Mouse (Mus musculus): ENCODE data around the gene Coq3. TPM values are rescaled to one million over a fixed set of nuclear protein-coding genes. Genes with fewer than 3 reads are reported as not detected.

The Coq3 gene
- polyA plus RNA-seq, 1 experiment = 5.4 TPM

- TF ChIP-seq POLR2A (IDR thresholded peaks at IDR 0.05; ENCODE audit: borderline replicate concordance, low read depth, low read length) (no peak), CTCF (IDR thresholded peaks at IDR 0.05; ENCODE audit: low read depth, low read length) (no peak)
- H3K4me1 ChIP-seq (ENCODE audit: control insufficient read depth, insufficient read depth, low read length) = no peaks in the 10 kb centered on the region
- peak within 1 kb of the TSS; percentile 55 for H3K4me3 ChIP-seq (ENCODE audit: insufficient read depth, low read length)
- H3K27ac ChIP-seq (ENCODE audit: insufficient read depth, low read depth, low read length) = no peak within 1 kb of the TSS
These were observed 51.7 kb downstream of the Coq3 start, which contains the start of gene Faxc for GRCm38 (mm10) chr4:21930971-21931771. Faxc (plus strand) TSS chr4:21931329.

- peak overlapping the region; percentile 55 for H3K4me3 ChIP-seq (ENCODE audit: insufficient read depth, low read length)
These were observed 52.5 kb downstream of the Coq3 start for GRCm38 (mm10) chr4:21931772-21932630.

GRCm38 (mm10) chr4:21935378-21935777, 55.9 kb downstream of the Coq3 start:
- TF ChIP-seq POLR2A (IDR thresholded peaks at IDR 0.05; ENCODE audit: borderline replicate concordance, low read depth, low read length) (no peak), CTCF (IDR thresholded peaks at IDR 0.05; ENCODE audit: low read depth, low read length) (no peak)
- Histone ChIP-seq H3K4me3 (ENCODE audit: insufficient read depth, low read length) (no peak overlapping the region), H3K4me1 (ENCODE audit: control insufficient read depth, insufficient read depth, low read length) (no peaks in the 10 kb centered on the region), H3K27ac (ENCODE audit: insufficient read depth, low read depth, low read length) (no peak overlapping the region)

More at GRCm38 (mm10) chr4:21931772-21932630, 52.5 kb downstream of the Coq3 start:
- TF ChIP-seq POLR2A (IDR thresholded peaks at IDR 0.05; ENCODE audit: borderline replicate concordance, low read depth, low read length) (no peak), CTCF (IDR thresholded peaks at IDR 0.05; ENCODE audit: low read depth, low read length) (no peak)
- Histone ChIP-seq H3K27ac (ENCODE audit: insufficient read depth, low read depth, low read length) (no peak overlapping the region), H3K4me1 (ENCODE audit: control insufficient read depth, insufficient read depth, low read length) (no peaks in the 10 kb centered on the region)

GRCm38 (mm10) chr4:21936424-21936823, 57.0 kb downstream of the Coq3 start:
- no peak overlapping the region for H3K27ac ChIP-seq (ENCODE audit: insufficient read depth, low read depth, low read length)
- H3K4me3 ChIP-seq (ENCODE audit: insufficient read depth, low read length) = no peak overlapping the region
- no peaks in the 10 kb centered on the region for H3K4me1 ChIP-seq (ENCODE audit: control insufficient read depth, insufficient read depth, low read length)
- TF ChIP-seq CTCF (IDR thresholded peaks at IDR 0.05; ENCODE audit: low read depth, low read length) (no peak), POLR2A (IDR thresholded peaks at IDR 0.05; ENCODE audit: borderline replicate concordance, low read depth, low read length) (no peak)

- TF ChIP-seq CTCF (IDR thresholded peaks at IDR 0.05; ENCODE audit: low read depth, low read length) (no peak), POLR2A (IDR thresholded peaks at IDR 0.05; ENCODE audit: borderline replicate concordance, low read depth, low read length) (no peak)
- no peak overlapping the region for H3K27ac ChIP-seq (ENCODE audit: insufficient read depth, low read depth, low read length)
These were observed 58.4 kb downstream of the Coq3 start for GRCm38 (mm10) chr4:21937890-21938289.

GRCm38 (mm10) chr4:21944672-21945071, 65.2 kb downstream of the Coq3 start:
- no peak overlapping the region for H3K27ac ChIP-seq (ENCODE audit: insufficient read depth, low read depth, low read length)
- no peaks in the 10 kb centered on the region for H3K4me1 ChIP-seq (ENCODE audit: control insufficient read depth, insufficient read depth, low read length)
- no peak for TF ChIP-seq POLR2A (IDR thresholded peaks at IDR 0.05; ENCODE audit: borderline replicate concordance, low read depth, low read length)
- TF ChIP-seq CTCF (IDR thresholded peaks at IDR 0.05; ENCODE audit: low read depth, low read length) = no peak
- H3K4me3 ChIP-seq (ENCODE audit: insufficient read depth, low read length) = no peak overlapping the region

More at GRCm38 (mm10) chr4:21937890-21938289, 58.4 kb downstream of the Coq3 start:
- Histone ChIP-seq H3K4me1 (ENCODE audit: control insufficient read depth, insufficient read depth, low read length) (no peaks in the 10 kb centered on the region), H3K4me3 (ENCODE audit: insufficient read depth, low read length) (no peak overlapping the region)

- TF ChIP-seq CTCF (IDR thresholded peaks at IDR 0.05; ENCODE audit: low read depth, low read length) = 0 out of 2 replicates have a peak, but pooled peaks have one; percentile 23
- TF ChIP-seq POLR2A (IDR thresholded peaks at IDR 0.05; ENCODE audit: borderline replicate concordance, low read depth, low read length) = no peak
- Histone ChIP-seq H3K4me3 (ENCODE audit: insufficient read depth, low read length) (no peak overlapping the region), H3K4me1 (ENCODE audit: control insufficient read depth, insufficient read depth, low read length) (no peaks in the 10 kb centered on the region), H3K27ac (ENCODE audit: insufficient read depth, low read depth, low read length) (no peak overlapping the region)
These were observed 72.0 kb downstream of the Coq3 start for GRCm38 (mm10) chr4:21951444-21951843.

- Histone ChIP-seq H3K27ac (ENCODE audit: insufficient read depth, low read depth, low read length) (no peak overlapping the region), H3K4me1 (ENCODE audit: control insufficient read depth, insufficient read depth, low read length) (no peaks in the 10 kb centered on the region), H3K4me3 (ENCODE audit: insufficient read depth, low read length) (no peak overlapping the region)
- TF ChIP-seq CTCF (IDR thresholded peaks at IDR 0.05; ENCODE audit: low read depth, low read length) = no peak
- TF ChIP-seq POLR2A (IDR thresholded peaks at IDR 0.05; ENCODE audit: borderline replicate concordance, low read depth, low read length) = no peak
These were observed 72.8 kb downstream of the Coq3 start for GRCm38 (mm10) chr4:21952255-21952654.

GRCm38 (mm10) chr4:21957570-21958321, 78.3 kb downstream of the Coq3 start:
- no peak for TF ChIP-seq POLR2A (IDR thresholded peaks at IDR 0.05; ENCODE audit: borderline replicate concordance, low read depth, low read length)
- peak; percentile 42; the same call in 1 of the 2 replicates for TF ChIP-seq CTCF (IDR thresholded peaks at IDR 0.05; ENCODE audit: low read depth, low read length)
- Histone ChIP-seq H3K4me1 (ENCODE audit: control insufficient read depth, insufficient read depth, low read length) (no peaks in the 10 kb centered on the region), H3K4me3 (ENCODE audit: insufficient read depth, low read length) (no peak overlapping the region), H3K27ac (ENCODE audit: insufficient read depth, low read depth, low read length) (no peak overlapping the region)

Other genes starting within 250 kb of the Coq3 start
- 0.32 TPM in 1 of 2 replicates, not detected in the other for gene Prdm13, start 193.7 kb upstream of the Coq3 start, polyA plus RNA-seq (2012; ENCODE audit: insufficient read depth, insufficient read length, missing spikeins)
- 27.5 and 27.8 TPM in 2 replicates for gene Ccnc, start 152.0 kb upstream of the Coq3 start, polyA plus RNA-seq (2012; ENCODE audit: insufficient read depth, insufficient read length, missing spikeins)
- gene Usp45, start 112.5 kb upstream of the Coq3 start, polyA plus RNA-seq (2012; ENCODE audit: insufficient read depth, insufficient read length, missing spikeins) = 23.0 and 23.7 TPM in 2 replicates
- 19.6 and 22.4 TPM in 2 replicates for gene Tstd3, start 112.5 kb upstream of the Coq3 start, polyA plus RNA-seq (2012; ENCODE audit: insufficient read depth, insufficient read length, missing spikeins)
- gene Pnisr, start 32.1 kb upstream of the Coq3 start, polyA plus RNA-seq (2012; ENCODE audit: insufficient read depth, insufficient read length, missing spikeins) = 203 and 253 TPM in 2 replicates
- gene Faxc, start 51.7 kb downstream of the Coq3 start, polyA plus RNA-seq (2012; ENCODE audit: insufficient read depth, insufficient read length, missing spikeins) = not detected in 2 replicates

All from bone marrow macrophage, adult 2 months (primary cell).